Mouse (Mus musculus) kidney, adult 10 weeks (tissue): ENCODE measurements around the gene Kin. TPM values are rescaled to one million over a fixed set of nuclear protein-coding genes. Genes with fewer than 3 reads are reported as not detected.

ENCODE experiments used
- polyA plus RNA-seq: library from polyadenylated mRNA; stranded (reverse); fragments of 350-450 nt; fragmentation: Illumina TruSeq; extraction: RNeasy Lipid Tissue Mini Kit (QIAGEN cat#74804); gene quantifications from one replicate; pipeline ENCODE4 v1.2.3, GENCODE M21; 2014; ENCODE audit warnings: low read depth, low replicate concordance

Gene Kin
- polyA plus RNA-seq, result 20.5 TPM

GRCm38 (mm10) chr2:10080310-10081010 lies at the start of gene Kin, which contains the start of gene Atp5c1:
Kin (plus strand) TSS chr2:10080593.
Atp5c1 (minus strand) TSS chr2:10080510.

GRCm38 (mm10) chr2:10048461-10048860 lies 31.9 kb upstream of the Kin start, which contains the start of gene Taf3:
Taf3 (minus strand) TSS chr2:10048596.

GRCm38 (mm10) chr2:10131296-10131695 lies 50.9 kb downstream of the Kin start, which contains the start of gene Itih2:
Itih2 (minus strand) TSS chr2:10131396.

Other genes starting within 250 kb of the Kin start
- gene 4930412O13Rik, start 199.3 kb upstream of the Kin start, polyA plus RNA-seq, result not detected
- not detected for gene 9230102O04Rik, start 191.1 kb upstream of the Kin start, polyA plus RNA-seq
- gene Gata3, start 190.6 kb upstream of the Kin start, polyA plus RNA-seq, result 12.1 TPM
- 7.6 TPM for gene Taf3, start 32.0 kb upstream of the Kin start, polyA plus RNA-seq
- 1,463 TPM for gene Atp5c1, start 83 bp upstream of the Kin start, polyA plus RNA-seq
- gene Itih2, start 50.8 kb downstream of the Kin start, polyA plus RNA-seq, result 1.4 TPM
- 33.9 TPM for gene Itih5, start 73.0 kb downstream of the Kin start, polyA plus RNA-seq